Mouse (Mus musculus): ENCODE measurements around the gene Adtrp. TPM values are rescaled to one million over a fixed set of nuclear protein-coding genes. Genes with fewer than 3 reads are reported as not detected.

Adtrp gene
- polyA plus RNA-seq, 1 experiment: 0.07 TPM

- Histone ChIP-seq H3K27me3 (ENCODE audit: control insufficient read depth, insufficient read depth, low read length) (no peaks in the 10 kb centered on the region), H3K4me3 (replicated peaks; ENCODE audit: insufficient read depth, low read depth, low read length) (no peak overlapping the region), H3K4me1 (ENCODE audit: control insufficient read depth, insufficient read depth, low read length) (no peaks in the 10 kb centered on the region), H3K27ac (ENCODE audit: insufficient read depth, low read length) (no peak overlapping the region)
- no peak for TF ChIP-seq CTCF (IDR thresholded peaks at IDR 0.05; ENCODE audit: borderline replicate concordance, insufficient read depth, low read depth, low read length)
- no peak for TF ChIP-seq POLR2A (IDR thresholded peaks at IDR 0.05; ENCODE audit: borderline replicate concordance, insufficient read depth, low read length)
- no peak for DNase-seq
Observed at GRCm38 (mm10) chr13:41880525-41880924, 33.0 kb upstream of the Adtrp start.

GRCm38 (mm10) chr13:41872686-41873085, 25.2 kb upstream of the Adtrp start:
- no peak for DNase-seq
- WGBS: 73% methylated on average over 7 of the region's 7 CpGs
- TF ChIP-seq POLR2A (IDR thresholded peaks at IDR 0.05; ENCODE audit: borderline replicate concordance, insufficient read depth, low read length) (no peak), CTCF (IDR thresholded peaks at IDR 0.05; ENCODE audit: borderline replicate concordance, insufficient read depth, low read depth, low read length) (no peak)
- Histone ChIP-seq H3K27ac (ENCODE audit: insufficient read depth, low read length) (no peak overlapping the region), H3K4me1 (ENCODE audit: control insufficient read depth, insufficient read depth, low read length) (no peaks in the 10 kb centered on the region), H3K27me3 (ENCODE audit: control insufficient read depth, insufficient read depth, low read length) (no peaks in the 10 kb centered on the region), H3K4me3 (replicated peaks; ENCODE audit: insufficient read depth, low read depth, low read length) (no peak overlapping the region)

- Histone ChIP-seq H3K4me1 (ENCODE audit: control insufficient read depth, insufficient read depth, low read length) (no peaks in the 10 kb centered on the region), H3K27me3 (ENCODE audit: control insufficient read depth, insufficient read depth, low read length) (no peaks in the 10 kb centered on the region), H3K27ac (ENCODE audit: insufficient read depth, low read length) (no peak overlapping the region), H3K4me3 (replicated peaks; ENCODE audit: insufficient read depth, low read depth, low read length) (no peak overlapping the region)
- no peak for DNase-seq
- WGBS: 49% methylated on average over 8 of the region's 8 CpGs
- no peak for TF ChIP-seq CTCF (IDR thresholded peaks at IDR 0.05; ENCODE audit: borderline replicate concordance, insufficient read depth, low read depth, low read length)
- no peak for TF ChIP-seq POLR2A (IDR thresholded peaks at IDR 0.05; ENCODE audit: borderline replicate concordance, insufficient read depth, low read length)
Observed at GRCm38 (mm10) chr13:41872161-41872562, 24.7 kb upstream of the Adtrp start.

- DNase-seq: no peak
- 81% methylated on average over 2 of the region's 2 CpGs for WGBS
- Histone ChIP-seq H3K27ac (ENCODE audit: insufficient read depth, low read length) (no peak overlapping the region), H3K4me1 (ENCODE audit: control insufficient read depth, insufficient read depth, low read length) (no peaks in the 10 kb centered on the region), H3K4me3 (replicated peaks; ENCODE audit: insufficient read depth, low read depth, low read length) (no peak overlapping the region), H3K27me3 (ENCODE audit: control insufficient read depth, insufficient read depth, low read length) (no peaks in the 10 kb centered on the region)
- TF ChIP-seq CTCF (IDR thresholded peaks at IDR 0.05; ENCODE audit: borderline replicate concordance, insufficient read depth, low read depth, low read length) (no peak), POLR2A (IDR thresholded peaks at IDR 0.05; ENCODE audit: borderline replicate concordance, insufficient read depth, low read length) (no peak)
Observed at GRCm38 (mm10) chr13:41867533-41867932, 20.0 kb upstream of the Adtrp start.

DNA sequence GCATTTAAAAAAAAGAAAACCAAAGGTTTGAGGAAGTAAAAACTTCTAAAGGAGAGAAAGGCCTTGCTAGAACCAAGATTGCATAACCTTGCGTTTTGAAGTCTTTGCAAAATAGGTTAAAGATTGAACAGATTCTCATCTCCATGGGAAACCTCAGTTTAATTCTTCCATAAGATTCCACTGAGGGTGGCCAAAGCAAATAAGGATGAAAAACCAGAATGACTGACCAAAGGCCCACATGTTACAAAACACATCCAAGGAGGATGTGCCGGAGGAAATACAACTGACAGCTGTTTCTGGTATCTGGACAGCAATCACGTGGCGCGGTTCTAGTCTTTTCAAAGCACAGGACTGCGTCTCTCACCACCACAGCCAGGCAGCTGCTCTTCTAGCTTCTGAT, 18.1 kb upstream of the Adtrp start:
- H3K4me1 ChIP-seq (ENCODE audit: control insufficient read depth, insufficient read depth, low read length): no peaks in the 10 kb centered on the region
- no peak overlapping the region for H3K4me3 ChIP-seq (replicated peaks; ENCODE audit: insufficient read depth, low read depth, low read length)
- H3K27ac ChIP-seq (ENCODE audit: insufficient read depth, low read length): no peak overlapping the region
- H3K27me3 ChIP-seq (ENCODE audit: control insufficient read depth, insufficient read depth, low read length): no peaks in the 10 kb centered on the region
- no peak for TF ChIP-seq POLR2A (IDR thresholded peaks at IDR 0.05; ENCODE audit: borderline replicate concordance, insufficient read depth, low read length)
- TF ChIP-seq CTCF (IDR thresholded peaks at IDR 0.05; ENCODE audit: borderline replicate concordance, insufficient read depth, low read depth, low read length): no peak
- DNase-seq: no peak
- WGBS: 83% methylated on average over 6 of the region's 6 CpGs

DNA sequence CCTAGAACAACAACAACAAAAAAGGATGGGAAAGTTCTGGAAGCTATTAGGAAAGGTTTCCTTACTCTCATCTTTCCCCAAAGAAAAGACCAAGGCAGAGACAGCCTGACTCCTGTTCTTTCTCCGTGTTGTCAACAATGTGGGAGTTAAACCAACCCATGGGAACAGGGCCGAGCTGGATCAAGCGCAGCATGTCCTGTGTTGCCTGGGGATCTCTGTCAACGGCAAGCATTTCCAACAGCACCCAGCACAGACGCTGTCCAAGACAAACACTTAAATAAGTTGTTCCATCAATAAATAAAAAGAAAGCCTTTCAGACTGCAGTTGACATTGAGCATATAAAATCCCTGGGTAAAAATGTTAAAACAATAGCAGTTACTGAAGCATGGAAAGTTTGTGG, 17.6 kb upstream of the Adtrp start:
- DNase-seq: no peak
- Histone ChIP-seq H3K27me3 (ENCODE audit: control insufficient read depth, insufficient read depth, low read length) (no peaks in the 10 kb centered on the region), H3K4me1 (ENCODE audit: control insufficient read depth, insufficient read depth, low read length) (no peaks in the 10 kb centered on the region), H3K27ac (ENCODE audit: insufficient read depth, low read length) (no peak overlapping the region), H3K4me3 (replicated peaks; ENCODE audit: insufficient read depth, low read depth, low read length) (no peak overlapping the region)
- WGBS: 69% methylated on average over 5 of the region's 5 CpGs
- no peak for TF ChIP-seq POLR2A (IDR thresholded peaks at IDR 0.05; ENCODE audit: borderline replicate concordance, insufficient read depth, low read length)
- TF ChIP-seq CTCF (IDR thresholded peaks at IDR 0.05; ENCODE audit: borderline replicate concordance, insufficient read depth, low read depth, low read length): no peak

DNA sequence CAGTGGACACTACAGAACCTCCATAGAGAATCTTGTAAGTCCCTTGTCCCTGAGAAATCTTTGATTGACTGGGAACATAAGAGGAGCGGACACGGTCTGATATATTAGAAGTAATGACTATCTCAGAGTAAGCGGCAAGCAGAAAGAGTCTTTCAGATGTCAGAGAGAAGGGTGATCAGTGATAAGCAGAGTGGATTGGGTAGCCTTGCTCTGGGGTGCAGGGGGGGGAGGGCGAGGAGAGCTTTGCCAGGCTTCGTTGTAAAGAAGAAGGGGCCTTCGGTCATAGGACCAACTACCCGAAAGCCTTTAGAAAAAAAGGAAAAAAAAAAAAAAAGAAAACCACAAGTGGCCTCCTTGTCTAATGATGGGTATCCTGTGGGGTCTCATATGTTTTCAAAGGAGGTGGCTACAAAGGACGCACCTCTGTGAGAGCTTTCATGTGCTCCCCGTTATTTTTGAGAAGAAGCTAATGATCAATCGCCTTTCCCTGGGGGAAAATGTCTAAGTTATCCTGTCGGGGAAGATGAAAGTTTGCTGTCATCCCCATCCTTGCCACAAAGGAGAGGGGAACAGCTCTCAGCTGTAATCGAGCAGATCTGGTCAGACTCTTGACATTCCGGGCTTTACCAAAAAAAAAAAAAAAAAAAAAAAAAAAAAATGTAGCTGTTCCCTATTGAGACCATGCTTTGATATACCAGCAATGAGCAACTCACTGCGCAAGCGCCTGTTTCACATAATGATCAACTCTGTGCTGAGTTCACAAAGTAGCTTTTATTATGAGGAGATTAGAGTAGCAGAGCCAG, 13.3 kb upstream of the Adtrp start:
- no peak for DNase-seq
- H3K4me1 ChIP-seq (ENCODE audit: control insufficient read depth, insufficient read depth, low read length): no peaks in the 10 kb centered on the region
- 92% methylated on average over 15 of the region's 15 CpGs for WGBS
- no peak overlapping the region for H3K27ac ChIP-seq (ENCODE audit: insufficient read depth, low read length)
- no peaks in the 10 kb centered on the region for H3K27me3 ChIP-seq (ENCODE audit: control insufficient read depth, insufficient read depth, low read length)
- TF ChIP-seq POLR2A (IDR thresholded peaks at IDR 0.05; ENCODE audit: borderline replicate concordance, insufficient read depth, low read length) (no peak), CTCF (IDR thresholded peaks at IDR 0.05; ENCODE audit: borderline replicate concordance, insufficient read depth, low read depth, low read length) (no peak)
- no peak overlapping the region for H3K4me3 ChIP-seq (replicated peaks; ENCODE audit: insufficient read depth, low read depth, low read length)

All from cerebellum, adult 2 months (tissue).